Mouse (Mus musculus) liver, adult 2 months (tissue): ENCODE measurements around the gene Prkca. TPM values are rescaled to one million over a fixed set of nuclear protein-coding genes. Genes with fewer than 3 reads are reported as not detected.

ENCODE experiments used
- DNase-seq: peaks from one replicate; pipeline ENCODE4 v3.0.0-alpha.2; 2011; ENCODE audit warnings: low read depth, low spot score; ENCODE audit errors: extremely low read depth
- H3K27ac ChIP-seq: fragments of 200-500 bp; replicated peaks from 2 replicates; pipeline ENCODE4 v1.5.1; 2012; ENCODE audit warnings: low read depth, mild to moderate bottlenecking, control low read depth, inconsistent platforms, low read length; ENCODE audit not compliant: insufficient read depth
- H3K27me3 ChIP-seq: fragments of 200-500 bp; 2 replicates; pipeline ENCODE4 v1.6.1; 2012; ENCODE audit warnings: mild to moderate bottlenecking, moderate library complexity, low read length, inconsistent platforms; ENCODE audit not compliant: control insufficient read depth, insufficient read depth
- H3K36me3 ChIP-seq: fragments of 200-500 bp; 2 replicates; pipeline ENCODE4 v1.6.1; 2012; ENCODE audit warnings: low read length, inconsistent platforms; ENCODE audit not compliant: control insufficient read depth, insufficient read depth
- H3K4me1 ChIP-seq: fragments of 200-500 bp; 2 replicates; pipeline ENCODE4 v1.6.1; 2011; ENCODE audit warnings: low read length; ENCODE audit not compliant: control insufficient read depth, insufficient read depth
- H3K4me3 ChIP-seq: fragments of 200-500 bp; 2 replicates; pipeline ENCODE4 v1.5.1; 2011; ENCODE audit warnings: low read depth, mild to moderate bottlenecking, control low read depth, low read length, moderate library complexity; ENCODE audit not compliant: insufficient read depth
- H3K79me2 ChIP-seq: fragments of 200-500 bp; 2 replicates; pipeline ENCODE4 v1.6.1; 2012; ENCODE audit warnings: inconsistent platforms, mild to moderate bottlenecking, low read length, moderate library complexity; ENCODE audit not compliant: control insufficient read depth, insufficient read depth
- H3K9ac ChIP-seq: fragments of 200-500 bp; 2 replicates; pipeline ENCODE4 v1.6.1; 2012; ENCODE audit warnings: low read depth, mild to moderate bottlenecking, control low read depth, inconsistent platforms, low read length
- CTCF ChIP-seq: fragments of 200-500 bp; IDR thresholded peaks from 2 replicates; pipeline ENCODE4 v1.5.1; 2011; ENCODE audit warnings: low read depth, low read length, control low read depth
- POLR2A ChIP-seq: fragments of 200-500 bp; IDR thresholded peaks from 2 replicates; pipeline ENCODE4 v1.6.1; 2011; ENCODE audit warnings: low read length, control low read depth; ENCODE audit not compliant: insufficient read depth; ENCODE audit errors: extremely low read depth
- WGBS: fragments of 180-500 bp; shearing (Covaris S2); methylation state at CpG from one replicate; pipeline ENCODE4 v1.1.7; 2018; 5-methylcytosine and 5-hydroxymethylcytosine counted together
- polyA plus RNA-seq: library from polyadenylated mRNA; depleted of rRNA; stranded (reverse); fragments of >200 nt; gene quantifications from 2 replicates; pipeline ENCODE4 v1.2.3, GENCODE M21; 2012; rRNA removed
- total RNA-seq: library from RNA; depleted of rRNA; stranded (reverse); fragments of >200 nt; gene quantifications from 2 replicates; pipeline ENCODE4 v1.2.3, GENCODE M21; 2014; rRNA removed

Gene Prkca
- total and polyA plus RNA-seq, 2 experiments: 2.8 to 4.3 TPM

DNA sequence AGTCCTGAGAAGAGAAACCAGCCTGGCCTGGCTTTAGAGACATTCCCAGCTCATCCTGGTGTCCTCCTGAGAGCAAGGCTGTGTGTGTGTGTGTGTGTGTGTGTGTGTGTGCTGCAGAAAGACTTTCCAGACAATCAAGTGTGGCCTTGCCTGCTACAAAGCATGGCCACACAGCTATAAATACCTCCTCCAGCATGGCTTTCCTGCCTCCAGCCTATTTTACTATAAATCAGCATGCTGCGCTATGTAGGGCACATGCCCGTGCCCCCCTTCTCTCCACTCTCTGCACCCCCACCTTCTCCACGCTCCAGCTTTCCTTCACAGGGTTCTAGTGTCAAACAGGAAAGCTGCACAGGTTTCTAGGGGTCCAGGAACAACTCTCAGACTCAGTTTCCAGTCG is 448.1 kb downstream of the Prkca start:
- Histone ChIP-seq H3K27me3 (no peaks in the 10 kb centered on the region), H3K9ac (no peak overlapping the region), H3K4me3 (no peak overlapping the region), H3K4me1 (no peaks in the 10 kb centered on the region), H3K36me3 (no peaks in the 10 kb centered on the region), H3K79me2 (no peaks in the 10 kb centered on the region), H3K27ac (no peak overlapping the region)
- no peak for TF ChIP-seq CTCF
- no peak for TF ChIP-seq POLR2A
- no peak for DNase-seq
- 77% methylated on average over 4 of the region's 4 CpGs for WGBS

DNA sequence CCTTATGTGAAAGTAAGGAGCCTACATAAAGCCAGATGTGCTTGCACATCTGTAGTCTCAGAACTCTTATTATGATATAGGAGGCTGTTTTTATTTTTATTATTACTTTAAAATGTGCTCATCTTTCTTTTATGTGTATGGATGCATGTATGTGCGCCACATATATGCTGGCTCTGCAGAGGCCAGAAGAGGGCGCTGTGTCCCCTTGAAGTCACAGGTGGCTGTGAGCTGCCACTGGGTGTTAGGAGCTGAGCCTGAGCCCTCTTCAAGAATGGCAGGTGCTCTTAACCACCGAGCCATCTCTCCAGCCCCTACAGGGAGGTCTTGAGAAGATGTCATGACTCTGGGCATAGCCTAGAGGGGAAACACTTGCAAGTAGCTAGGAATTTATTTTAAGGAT is 452.4 kb downstream of the Prkca start:
- H3K4me1 ChIP-seq: no peaks in the 10 kb centered on the region
- 88% methylated on average over 3 of the region's 3 CpGs for WGBS
- no peaks in the 10 kb centered on the region for H3K27me3 ChIP-seq
- no peak overlapping the region for H3K4me3 ChIP-seq
- H3K79me2 ChIP-seq: no peaks in the 10 kb centered on the region
- H3K9ac ChIP-seq: no peak overlapping the region
- H3K36me3 ChIP-seq: no peaks in the 10 kb centered on the region
- H3K27ac ChIP-seq: no peak overlapping the region
- no peak for DNase-seq
- TF ChIP-seq POLR2A (no peak), CTCF (no peak)

DNA sequence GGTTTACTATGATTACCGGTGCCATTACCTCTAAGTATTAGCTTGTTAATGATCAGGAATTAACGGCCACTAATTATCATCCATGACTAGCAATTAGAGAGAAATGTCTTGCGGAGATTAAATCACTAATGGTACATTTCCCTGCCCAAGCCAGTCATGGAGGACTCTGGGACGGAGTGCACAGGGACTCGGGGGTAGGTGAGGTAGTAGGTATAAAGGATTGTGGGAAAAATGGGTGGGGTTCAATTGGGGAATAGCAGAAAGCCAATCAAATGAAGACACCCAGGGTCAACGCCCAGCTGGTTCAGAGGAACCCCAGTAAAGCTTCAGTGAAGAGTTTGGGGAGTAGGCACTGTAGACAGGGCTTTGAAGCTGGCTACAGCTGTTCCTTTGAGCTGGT is 456.4 kb downstream of the Prkca start:
- no peaks in the 10 kb centered on the region for H3K4me1 ChIP-seq
- no peak overlapping the region for H3K9ac ChIP-seq
- WGBS: 84% methylated on average over 6 of the region's 6 CpGs
- H3K79me2 ChIP-seq: no peaks in the 10 kb centered on the region
- H3K4me3 ChIP-seq: no peak overlapping the region
- no peak for DNase-seq
- H3K27ac ChIP-seq: no peak overlapping the region
- 0 out of 2 replicates have a peak, but pooled peaks cover 2% of the 10 kb centered on the region for H3K27me3 ChIP-seq
- TF ChIP-seq POLR2A (no peak), CTCF (no peak)
- no peaks in the 10 kb centered on the region for H3K36me3 ChIP-seq

Other genes with a start within 250 kb of the Prkca start
- 3,004 and 3,021 TPM in 2 replicates for gene Apoh, start 574 bp downstream of the Prkca start, total RNA-seq
- gene Apoh, start 574 bp downstream of the Prkca start, polyA plus RNA-seq: 2,202 and 2,235 TPM in 2 replicates
- 0.65 and 0.81 TPM in 2 replicates for gene Cep112, start 81.3 kb upstream of the Prkca start, total RNA-seq
- 0.21 TPM in 1 of 2 replicates, not detected in the other for gene Cep112, start 81.3 kb upstream of the Prkca start, polyA plus RNA-seq